Mouse (Mus musculus) midbrain, embryonic 15.5 days (tissue): Measurements from ENCODE around the gene Gpatch4. TPM values are rescaled to one million over a fixed set of nuclear protein-coding genes. Genes with fewer than 3 reads are reported as not detected.

Experiments used
- ATAC-seq: fragments of 200-750 bp; cut with Nextera tagmentation; replicated peaks from 2 replicates; pipeline ENCODE4 v1.8.0; 2017; ENCODE audit warnings: moderate TSS enrichment
- H3K27ac ChIP-seq: fragments of 300-500 bp; sonication (generic); 2 replicates; pipeline ENCODE4 v1.5.1; 2015; ENCODE audit warnings: mild to moderate bottlenecking, inconsistent platforms
- H3K27me3 ChIP-seq: fragments of 300-500 bp; sonication (generic); replicated peaks from 2 replicates; pipeline ENCODE4 v1.6.1; 2015; ENCODE audit warnings: inconsistent platforms
- H3K36me3 ChIP-seq: fragments of 300-500 bp; sonication (generic); replicated peaks from 2 replicates; pipeline ENCODE4 v1.6.1; 2015; ENCODE audit warnings: inconsistent platforms
- H3K4me1 ChIP-seq: fragments of 300-500 bp; sonication (generic); 2 replicates; pipeline ENCODE4 v1.6.1; 2015; ENCODE audit warnings: inconsistent platforms
- H3K4me2 ChIP-seq: fragments of 300-500 bp; sonication (generic); 2 replicates; pipeline ENCODE4 v1.6.1; 2015; ENCODE audit warnings: inconsistent platforms, mild to moderate bottlenecking, moderate library complexity
- H3K4me3 ChIP-seq: fragments of 300-500 bp; sonication (generic); 2 replicates; pipeline ENCODE4 v1.5.1; 2015; ENCODE audit warnings: mild to moderate bottlenecking, inconsistent platforms
- H3K9ac ChIP-seq: fragments of 300-500 bp; sonication (generic); 2 replicates; pipeline ENCODE4 v1.6.1; 2015; ENCODE audit warnings: mild to moderate bottlenecking, inconsistent platforms
- H3K9me3 ChIP-seq: fragments of 300-500 bp; sonication (generic); 2 replicates; pipeline ENCODE4 v1.6.1; 2016; ENCODE audit warnings: inconsistent platforms
- WGBS: fragments of 180-500 bp; shearing (Covaris S2); methylation state at CpG from one replicate; pipeline ENCODE4 v1.1.7; 2015; ENCODE audit warnings: mixed read lengths; 5-methylcytosine and 5-hydroxymethylcytosine counted together
- polyA plus RNA-seq: library from polyadenylated mRNA; unstranded; fragments of >200 nt; fragmentation: Nextera tagmentation; extraction: Ambion mirVana; gene quantifications from 2 replicates; pipeline ENCODE4 v1.2.1, GENCODE M21; 2015

Gpatch4 gene
- polyA plus RNA-seq, 1 experiment from 2014 or later: 32.0 TPM

DNA sequence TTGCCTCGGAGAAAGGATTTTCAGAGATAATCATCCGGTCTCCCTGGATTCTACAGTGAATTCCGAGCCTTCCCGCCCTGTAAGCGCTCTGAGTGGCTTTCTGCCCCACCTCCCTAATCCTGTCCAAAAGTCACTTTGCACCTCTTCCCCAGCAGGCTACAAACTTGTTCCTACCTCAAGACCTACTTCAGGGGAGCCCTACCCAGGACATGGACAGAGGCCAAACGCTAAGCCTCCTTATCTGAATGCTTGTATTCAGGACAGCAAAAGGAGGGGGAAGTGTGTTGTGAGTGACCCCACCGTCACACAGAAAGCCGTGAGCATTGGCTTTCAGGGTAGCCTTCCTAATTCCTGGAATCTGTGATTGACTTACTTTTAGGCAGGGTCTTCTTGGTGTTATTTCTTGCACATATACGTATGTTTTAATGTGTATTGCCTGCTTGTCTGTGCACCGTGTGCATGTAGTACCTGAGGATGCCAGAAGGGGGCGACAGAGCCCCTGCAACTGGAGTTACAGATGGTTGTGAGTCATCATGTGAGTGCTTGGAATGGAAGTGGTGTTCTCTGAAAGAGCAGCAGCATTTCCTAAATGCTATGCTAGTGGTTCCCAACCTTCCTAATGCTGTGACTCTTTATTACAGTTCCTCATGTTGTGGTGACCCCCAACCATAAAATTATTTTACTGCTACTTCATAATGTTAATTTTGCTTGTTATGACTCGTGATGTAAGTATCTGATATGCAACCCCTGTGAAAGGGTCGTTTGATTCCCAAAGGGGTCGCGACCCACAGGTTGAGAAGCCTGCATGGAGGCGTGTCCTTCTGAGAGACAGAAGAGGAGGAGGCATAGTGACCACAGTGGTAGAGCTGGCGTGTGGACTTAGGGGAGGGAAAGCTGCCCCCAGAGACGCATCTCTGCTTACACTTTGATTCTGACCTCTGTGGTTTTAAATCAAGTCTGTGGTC, 36.8 kb upstream of the Gpatch4 start:
- H3K27ac ChIP-seq: no peak overlapping the region
- H3K36me3 ChIP-seq: no peaks in the 10 kb centered on the region
- no peak for ATAC-seq
- H3K27me3 ChIP-seq: peaks cover 41% of the 10 kb centered on the region
- peaks cover 7% of the 10 kb centered on the region for H3K4me1 ChIP-seq
- no peak overlapping the region for H3K4me2 ChIP-seq
- H3K9ac ChIP-seq: no peak overlapping the region
- H3K4me3 ChIP-seq: no peak overlapping the region
- WGBS: 83% methylated on average over 18 of the region's 18 CpGs
- no peaks in the 10 kb centered on the region for H3K9me3 ChIP-seq

DNA sequence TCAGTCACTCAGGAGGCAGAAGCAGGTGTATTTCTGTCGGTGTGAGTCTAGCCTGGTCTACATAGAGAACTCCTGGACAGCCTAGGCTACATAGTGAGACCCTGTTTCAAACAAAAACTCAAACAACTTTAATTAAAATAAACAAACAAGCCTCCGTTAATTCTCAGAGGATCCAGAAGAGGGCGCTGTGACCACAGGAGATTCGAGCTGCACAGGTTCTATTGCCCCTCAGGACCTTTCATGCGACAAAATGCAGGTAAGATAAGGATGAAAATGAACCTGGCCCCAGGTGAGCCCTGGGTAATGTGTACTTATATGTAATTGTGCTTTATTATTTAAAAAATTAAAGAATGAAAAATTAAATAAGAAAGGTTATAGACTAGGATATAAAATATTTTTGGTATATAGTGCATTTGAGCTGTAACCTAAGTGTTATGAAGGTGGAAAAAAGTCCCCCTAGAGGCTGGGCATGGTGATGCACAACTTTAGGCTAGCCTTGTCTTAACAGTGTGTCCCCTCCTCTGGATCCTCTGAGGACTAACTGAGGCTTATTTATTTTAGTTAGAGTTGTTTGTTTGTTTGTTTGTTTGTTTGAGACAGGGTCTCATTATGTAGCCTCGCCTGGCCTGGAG, 32.2 kb upstream of the Gpatch4 start:
- H3K27me3 ChIP-seq: peaks cover 10% of the 10 kb centered on the region
- H3K9ac ChIP-seq: no peak overlapping the region
- H3K36me3 ChIP-seq: no peaks in the 10 kb centered on the region
- no peak overlapping the region for H3K4me3 ChIP-seq
- H3K4me1 ChIP-seq: no peaks in the 10 kb centered on the region
- ATAC-seq: no peak
- H3K9me3 ChIP-seq: no peaks in the 10 kb centered on the region
- WGBS: 11% methylated on average over 6 of the region's 6 CpGs
- H3K27ac ChIP-seq: no peak overlapping the region
- no peak overlapping the region for H3K4me2 ChIP-seq

DNA sequence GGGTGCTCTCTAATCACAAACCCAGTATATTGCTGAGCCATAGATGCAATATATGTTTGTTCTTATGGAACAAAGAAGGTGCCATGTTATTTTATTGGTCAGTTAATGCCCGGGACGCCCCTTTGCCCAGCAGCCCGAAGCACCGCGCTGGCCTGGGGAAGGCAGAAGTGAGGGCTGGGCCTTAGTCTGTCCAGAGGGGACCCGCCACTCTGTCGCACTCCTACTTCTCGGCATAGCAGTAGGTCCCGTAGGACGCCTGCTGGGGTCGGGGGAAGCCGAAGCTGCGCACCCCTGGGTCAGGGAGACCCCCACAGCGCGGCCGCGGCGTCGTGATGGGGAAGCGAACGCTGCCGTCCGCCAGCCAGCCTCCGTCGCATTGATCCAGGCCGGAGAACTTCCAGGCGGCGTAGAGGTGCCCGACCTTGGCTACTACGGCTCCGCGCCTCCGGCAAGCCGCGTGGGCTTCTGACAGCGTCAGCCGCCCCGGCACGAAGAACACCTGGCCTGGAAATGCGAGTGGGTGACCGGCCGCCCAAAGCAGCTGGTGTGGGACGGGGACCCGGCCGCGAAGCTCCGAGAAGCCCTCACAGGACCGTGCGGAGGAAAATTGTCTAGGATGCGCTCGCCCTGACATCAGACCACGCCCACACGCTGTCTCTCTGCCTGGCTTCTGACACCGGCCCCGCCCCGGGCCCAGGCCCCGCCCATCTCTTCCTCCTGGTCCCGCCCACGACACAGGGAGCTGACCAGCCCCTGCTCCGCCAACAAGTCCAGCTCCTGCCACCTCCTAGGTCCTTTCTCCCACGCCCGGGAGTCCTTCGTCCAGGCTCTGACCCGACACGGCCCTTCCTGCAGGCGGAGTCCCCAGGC, 20.4 kb upstream of the Gpatch4 start:
- peak overlapping the region; percentile 64 for H3K4me2 ChIP-seq
- peaks cover 65% of the 10 kb centered on the region for H3K27me3 ChIP-seq
- H3K9me3 ChIP-seq: no peaks in the 10 kb centered on the region
- peak overlapping the region; percentile 48 for H3K4me3 ChIP-seq
- peak overlapping the region; percentile 29 for H3K9ac ChIP-seq
- under 1% methylated on average over 66 of the region's 66 CpGs for WGBS
- ATAC-seq: peak; percentile 91
- H3K4me1 ChIP-seq: peaks cover 20% of the 10 kb centered on the region
- H3K36me3 ChIP-seq: no peaks in the 10 kb centered on the region
- H3K27ac ChIP-seq: no peak overlapping the region

DNA sequence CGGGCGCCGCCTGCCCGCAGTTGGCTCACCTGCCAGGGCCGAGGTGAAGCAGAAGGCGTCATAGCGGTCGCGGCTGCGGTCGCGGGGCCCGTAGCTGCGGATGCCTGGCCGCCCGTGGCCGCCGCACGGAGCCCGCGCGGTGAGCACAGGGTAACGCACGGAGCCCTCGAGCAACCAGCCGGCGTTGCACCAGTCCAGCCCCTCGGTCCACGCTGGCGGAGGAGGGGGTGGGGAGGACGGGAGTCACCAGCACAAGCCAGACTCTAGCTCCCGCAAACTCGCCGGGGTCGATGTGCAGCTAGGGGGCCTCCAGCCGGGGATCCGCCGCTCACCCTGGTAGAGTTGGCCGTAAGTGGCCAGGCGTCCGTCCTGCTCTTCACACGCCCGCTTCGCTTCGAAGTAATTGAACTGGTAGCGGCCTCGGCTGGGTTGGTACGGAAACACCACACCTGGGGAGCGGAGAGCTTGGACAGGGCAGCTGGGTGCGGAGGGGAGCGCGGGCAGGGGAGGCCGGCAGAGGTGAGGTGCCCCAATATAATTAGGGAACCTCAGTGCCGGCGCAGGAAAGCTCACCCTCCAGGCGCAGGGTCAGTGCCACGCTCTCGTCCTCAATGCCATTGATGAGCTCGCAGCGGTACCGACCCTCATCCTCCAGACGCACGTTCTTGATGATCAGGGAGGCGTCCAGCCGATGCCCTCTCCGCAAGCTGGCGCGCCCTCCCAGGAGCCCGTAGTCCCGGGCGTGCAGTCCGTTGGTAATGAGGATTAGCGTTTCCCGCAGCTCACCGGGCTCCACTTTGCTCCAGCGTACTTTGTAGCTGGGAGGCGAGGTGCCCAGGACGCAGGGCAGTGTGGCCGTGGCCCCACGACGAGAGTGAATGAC, 19.5 kb upstream of the Gpatch4 start:
- Histone ChIP-seq H3K4me2 (peak overlapping the region; percentile 64), H3K9ac (peak overlapping the region; percentile 29), H3K27me3 (peaks cover 67% of the 10 kb centered on the region), H3K4me1 (peaks cover 20% of the 10 kb centered on the region), H3K4me3 (peak overlapping the region; percentile 48), H3K9me3 (no peaks in the 10 kb centered on the region), H3K27ac (no peak overlapping the region), H3K36me3 (no peaks in the 10 kb centered on the region)
- under 1% methylated on average over 81 of the region's 81 CpGs for WGBS
- ATAC-seq: peak; percentile 84

DNA sequence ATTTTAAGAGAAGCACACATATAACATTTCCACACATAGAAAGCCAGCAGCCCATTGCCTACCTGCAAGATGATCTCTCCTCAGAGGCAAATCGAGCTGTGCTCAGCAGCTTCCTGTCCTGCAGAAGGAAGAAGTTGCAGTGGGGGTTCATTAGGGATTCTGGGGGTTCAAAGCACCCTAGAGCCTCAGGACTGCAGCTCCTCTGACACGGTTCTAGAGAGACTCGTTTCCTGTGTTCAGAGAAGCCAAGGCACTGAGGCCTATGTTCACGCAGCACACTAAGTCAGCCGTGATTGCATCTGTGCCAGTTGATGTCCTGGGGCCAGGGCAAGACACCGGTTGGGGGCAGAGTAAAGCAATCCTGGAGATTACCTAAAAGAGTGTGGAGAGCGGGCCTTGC, 16.1 kb upstream of the Gpatch4 start:
- Histone ChIP-seq H3K4me1 (peaks cover 20% of the 10 kb centered on the region), H3K36me3 (no peaks in the 10 kb centered on the region), H3K27me3 (peaks cover 59% of the 10 kb centered on the region), H3K9ac (no peak overlapping the region), H3K4me3 (no peak overlapping the region), H3K27ac (no peak overlapping the region), H3K4me2 (no peak overlapping the region), H3K9me3 (no peaks in the 10 kb centered on the region)
- 66% methylated on average over 7 of the region's 7 CpGs for WGBS
- no peak for ATAC-seq

DNA sequence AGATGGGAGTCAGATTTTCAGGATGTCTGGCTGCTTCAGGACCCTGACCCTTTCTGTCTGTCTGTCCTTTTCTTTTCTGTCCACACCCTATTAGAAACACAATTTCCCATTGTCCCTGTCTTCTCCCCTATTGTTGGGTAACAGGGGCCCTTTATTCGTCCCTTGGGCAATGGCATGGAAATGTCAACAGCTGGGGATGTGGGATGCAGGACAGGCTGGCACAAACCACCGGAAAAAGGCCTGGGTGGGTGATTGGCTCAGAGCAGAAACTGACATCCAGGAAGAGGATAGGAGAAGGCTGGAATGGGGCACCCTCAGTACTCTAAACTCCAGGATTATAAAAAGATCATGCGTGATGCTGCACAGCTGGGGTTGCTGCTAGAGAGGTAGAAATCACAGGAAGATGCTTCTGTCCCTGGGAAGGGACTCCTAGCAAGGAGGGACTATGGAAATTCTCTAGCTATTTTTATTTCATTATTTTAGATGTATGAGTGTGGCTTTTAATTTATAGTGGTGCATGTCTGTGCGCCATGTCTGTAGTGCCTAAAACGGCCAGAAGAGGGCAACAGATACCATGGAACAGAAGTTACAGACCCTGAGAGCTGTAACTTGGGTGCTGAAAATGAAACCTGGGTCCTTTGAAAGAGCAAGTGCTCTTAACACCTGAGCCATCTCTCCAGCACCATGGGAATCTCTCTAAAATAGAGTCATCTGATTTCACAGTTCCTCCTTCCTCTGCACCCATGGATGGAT, 15.3 kb upstream of the Gpatch4 start, which contains the start of gene Hapln2:
Gene Hapln2 (minus strand): TSS at position 150 of the 753 bp plus-strand sequence.
- no peak for ATAC-seq
- WGBS: 48% methylated on average over 5 of the region's 5 CpGs
- no peak within 1 kb of the TSS for H3K9ac ChIP-seq
- H3K36me3 ChIP-seq: no peaks in the 10 kb centered on the region
- no peak within 1 kb of the TSS for H3K4me2 ChIP-seq
- peaks cover 14% of the 10 kb centered on the region for H3K4me1 ChIP-seq
- no peaks in the 10 kb centered on the region for H3K9me3 ChIP-seq
- no peak within 1 kb of the TSS for H3K4me3 ChIP-seq
- H3K27ac ChIP-seq: no peak within 1 kb of the TSS
- peaks cover 56% of the 10 kb centered on the region for H3K27me3 ChIP-seq

DNA sequence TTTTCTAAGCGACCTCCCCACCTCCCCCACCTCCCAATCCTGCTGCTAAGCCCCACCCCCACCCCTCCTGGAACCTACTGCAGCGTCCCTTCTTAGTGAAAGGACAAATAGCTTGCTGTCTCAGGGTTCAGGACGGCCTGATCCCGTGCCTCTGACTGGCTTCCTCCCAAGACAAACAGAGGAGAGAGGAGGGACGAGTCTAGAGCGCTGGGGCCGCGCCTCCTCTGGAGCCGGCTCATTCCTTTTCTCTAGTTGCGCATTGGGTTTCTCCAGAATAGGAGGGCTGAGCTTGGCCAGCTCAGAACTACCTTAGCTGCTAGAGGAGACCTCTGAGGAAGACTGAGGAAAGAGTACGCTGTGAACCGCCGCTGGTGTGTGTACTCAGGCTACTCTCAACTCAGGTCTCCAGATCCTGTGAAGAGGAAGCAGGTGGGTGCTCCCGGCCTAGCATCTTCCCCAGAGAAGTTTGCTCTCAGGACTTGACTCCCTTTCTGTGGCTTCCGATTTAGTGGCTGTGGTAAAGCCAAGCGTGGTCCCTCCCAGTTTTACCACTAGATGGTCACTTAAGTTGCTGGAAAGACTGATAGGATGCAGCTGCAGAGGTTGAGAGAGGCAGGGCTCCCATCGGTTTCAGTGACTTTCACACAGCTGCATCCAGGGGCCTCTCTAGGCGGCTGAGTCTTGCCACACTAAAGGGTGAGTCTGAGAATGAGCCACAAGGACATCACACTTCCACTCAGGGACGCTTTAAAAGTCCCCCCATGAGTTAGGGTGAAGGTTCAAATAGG, 12.1 kb upstream of the Gpatch4 start:
- no peak for ATAC-seq
- H3K4me1 ChIP-seq: no peaks in the 10 kb centered on the region
- H3K27ac ChIP-seq: no peak overlapping the region
- no peak overlapping the region for H3K4me2 ChIP-seq
- H3K9me3 ChIP-seq: no peaks in the 10 kb centered on the region
- no peak overlapping the region for H3K4me3 ChIP-seq
- H3K9ac ChIP-seq: no peak overlapping the region
- 21% methylated on average over 19 of the region's 19 CpGs for WGBS
- H3K27me3 ChIP-seq: peaks cover 39% of the 10 kb centered on the region
- no peaks in the 10 kb centered on the region for H3K36me3 ChIP-seq

DNA sequence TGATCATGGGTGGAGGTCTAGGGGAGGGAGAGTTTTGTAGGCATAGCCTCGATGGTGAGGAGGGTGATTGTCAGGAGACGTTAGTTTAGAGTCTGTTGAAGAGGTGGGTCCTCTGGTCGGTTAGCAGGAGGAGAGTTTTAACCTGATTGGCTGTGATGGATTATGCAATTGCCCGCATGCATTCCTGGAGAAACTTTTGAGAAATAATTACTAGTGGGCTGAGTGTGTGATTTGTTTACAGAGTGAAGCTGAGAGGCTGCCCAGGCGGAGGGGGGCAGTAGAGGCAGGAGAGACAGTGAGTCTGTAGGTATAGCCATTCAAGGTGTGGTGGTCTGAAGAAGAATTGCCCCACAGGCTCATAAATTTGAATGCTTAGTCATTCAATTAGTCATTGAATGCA, 9.4 kb upstream of the Gpatch4 start:
- H3K27ac ChIP-seq: no peak overlapping the region
- H3K4me3 ChIP-seq: no peak overlapping the region
- no peak for ATAC-seq
- H3K27me3 ChIP-seq: peaks cover 30% of the 10 kb centered on the region
- H3K36me3 ChIP-seq: no peaks in the 10 kb centered on the region
- 83% methylated on average over 5 of the region's 5 CpGs for WGBS
- no peaks in the 10 kb centered on the region for H3K9me3 ChIP-seq
- H3K4me1 ChIP-seq: no peaks in the 10 kb centered on the region
- H3K4me2 ChIP-seq: no peak overlapping the region
- H3K9ac ChIP-seq: no peak overlapping the region

DNA sequence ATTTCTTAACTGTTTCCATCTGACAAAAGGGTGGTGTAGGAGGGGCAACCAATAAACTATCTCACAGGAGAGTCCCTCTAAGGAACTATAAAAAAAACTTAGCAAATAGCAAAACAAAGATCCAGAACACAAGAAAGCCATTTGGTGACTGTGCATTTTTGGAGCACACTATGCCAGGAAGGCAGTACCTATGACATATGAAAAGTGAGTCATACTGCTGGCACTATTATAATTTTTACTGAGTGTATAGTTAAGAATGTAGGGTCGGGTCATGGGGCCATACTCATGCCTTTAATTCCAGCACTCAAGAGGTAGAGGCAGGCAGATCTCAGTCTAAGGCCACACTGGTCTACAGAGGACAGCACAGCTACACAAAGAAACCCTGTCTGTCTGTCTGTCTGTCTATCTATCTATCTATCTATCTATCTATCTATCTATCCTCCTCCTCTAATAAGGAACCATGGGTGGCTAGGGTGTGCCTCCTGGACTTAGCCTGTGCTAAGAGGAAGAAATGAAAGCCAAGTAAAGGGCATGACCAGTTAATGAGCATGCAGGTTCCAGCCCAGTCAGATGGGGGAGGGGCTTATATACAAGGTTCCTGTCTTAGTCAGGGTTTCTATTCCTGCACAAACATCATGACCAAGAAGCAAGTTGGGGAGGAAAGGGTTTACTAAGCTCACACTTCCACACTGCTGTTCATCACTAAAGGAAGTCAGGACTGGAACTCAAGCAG, 7.2 kb upstream of the Gpatch4 start:
- H3K36me3 ChIP-seq: no peaks in the 10 kb centered on the region
- no peak overlapping the region for H3K9ac ChIP-seq
- no peak overlapping the region for H3K4me2 ChIP-seq
- H3K9me3 ChIP-seq: no peaks in the 10 kb centered on the region
- no peak for ATAC-seq
- no peak overlapping the region for H3K4me3 ChIP-seq
- peaks cover 32% of the 10 kb centered on the region for H3K27me3 ChIP-seq
- H3K4me1 ChIP-seq: no peaks in the 10 kb centered on the region
- no peak overlapping the region for H3K27ac ChIP-seq
- 65% methylated on average over 1 of the region's 1 CpGs for WGBS

DNA sequence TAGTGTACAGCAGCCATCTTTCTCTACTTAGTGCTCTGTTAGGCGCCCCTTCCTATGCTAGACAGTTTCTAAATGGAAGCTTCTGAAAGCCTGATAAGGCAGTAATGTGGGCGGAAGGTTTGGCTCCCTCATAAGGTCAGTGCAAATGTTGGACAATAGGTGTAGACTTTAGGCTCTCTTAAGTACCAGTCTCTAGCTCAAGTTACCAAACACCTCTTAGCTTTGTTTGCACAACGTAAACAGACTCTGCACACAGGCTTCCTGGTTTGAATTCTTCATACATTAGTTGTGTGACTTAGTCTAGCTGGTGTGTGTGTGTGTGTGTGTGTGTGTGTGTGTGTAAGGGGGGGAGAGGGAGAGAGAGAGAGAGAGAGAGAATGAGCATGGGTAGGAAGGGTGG, 6.6 kb downstream of the Gpatch4 start:
- H3K9ac ChIP-seq: no peak overlapping the region
- H3K27ac ChIP-seq: no peak overlapping the region
- peaks cover 5% of the 10 kb centered on the region; the same call in 1 of the 2 replicates for H3K4me1 ChIP-seq
- no peaks in the 10 kb centered on the region for H3K9me3 ChIP-seq
- no peaks in the 10 kb centered on the region for H3K27me3 ChIP-seq
- no peak overlapping the region for H3K4me2 ChIP-seq
- WGBS: 92% methylated on average over 3 of the region's 3 CpGs
- ATAC-seq: no peak
- H3K4me3 ChIP-seq: no peak overlapping the region
- H3K36me3 ChIP-seq: peaks cover 16% of the 10 kb centered on the region; the same call in 1 of the 2 replicates
